Mouse (Mus musculus) midbrain, embryonic 12.5 days (tissue): Measurements from ENCODE around the gene Cytip. TPM values are rescaled to one million over a fixed set of nuclear protein-coding genes. Genes with fewer than 3 reads are reported as not detected.

Source experiments
- polyA plus RNA-seq: library from polyadenylated mRNA; unstranded; fragments of >200 nt; fragmentation: Nextera tagmentation; extraction: Ambion mirVana; gene quantifications from 2 replicates; pipeline ENCODE4 v1.2.1, GENCODE M21; 2016

Cytip gene
- polyA plus RNA-seq, 1 experiment from 2014 or later, result 0.19 TPM

Other genes with a start within 250 kb of the Cytip start
- 0.17 and 0.42 TPM in 2 replicates for gene Galnt5, start 197.6 kb downstream of the Cytip start, polyA plus RNA-seq
- gene Ermn, start 142.7 kb downstream of the Cytip start, polyA plus RNA-seq, result 0.14 and 0.26 TPM in 2 replicates
- gene Acvr1c, start 162.4 kb upstream of the Cytip start, polyA plus RNA-seq, result 0.08 and 0.20 TPM in 2 replicates